Mouse (Mus musculus) embryonic fibroblast, embryonic 13.5 days (primary cell): ENCODE data around the gene Lsamp. TPM values are rescaled to one million over a fixed set of nuclear protein-coding genes. Genes with fewer than 3 reads are reported as not detected.

Experiments
- H3K27ac ChIP-seq: 2 replicates; pipeline ENCODE4 v1.5.1; 2012; ENCODE audit warnings: low read length, control low read depth, inconsistent platforms; ENCODE audit not compliant: insufficient read depth
- H3K4me1 ChIP-seq: 2 replicates; pipeline ENCODE4 v1.6.1; 2011; ENCODE audit warnings: low read length; ENCODE audit not compliant: control insufficient read depth, insufficient read depth
- H3K4me3 ChIP-seq: 2 replicates; pipeline ENCODE4 v1.5.1; 2011; ENCODE audit warnings: mild to moderate bottlenecking, control low read depth, low read length; ENCODE audit not compliant: insufficient read depth
- CTCF ChIP-seq: IDR thresholded peaks from 2 replicates; pipeline ENCODE4 v1.5.1; 2011; ENCODE audit warnings: mild to moderate bottlenecking, control low read depth, low read length, moderate library complexity, borderline replicate concordance; ENCODE audit not compliant: insufficient read depth
- POLR2A ChIP-seq: IDR thresholded peaks from 2 replicates; pipeline ENCODE4 v1.6.1; 2011; ENCODE audit warnings: low read depth, mild to moderate bottlenecking, control low read depth, low read length, moderate library complexity
- polyA plus RNA-seq: library from polyadenylated mRNA; stranded (reverse); fragments of >200 nt; gene quantifications from 2 replicates; pipeline ENCODE4 v1.2.4, GENCODE M21; 2011; ENCODE audit warnings: low read depth; ENCODE audit not compliant: missing spikeins, insufficient read length

The Lsamp gene
- polyA plus RNA-seq, 1 experiment = 0.40 TPM

GRCm38 (mm10) chr16:40709574-40709973 lies 725.4 kb downstream of the Lsamp start:
- no peak overlapping the region for H3K27ac ChIP-seq
- no peak overlapping the region for H3K4me3 ChIP-seq
- TF ChIP-seq POLR2A (no peak), CTCF (no peak)
- no peaks in the 10 kb centered on the region for H3K4me1 ChIP-seq

- H3K4me3 ChIP-seq = no peak overlapping the region
- TF ChIP-seq POLR2A (no peak), CTCF (no peak)
- H3K4me1 ChIP-seq = no peaks in the 10 kb centered on the region
- H3K27ac ChIP-seq = no peak overlapping the region
These were observed 725.9 kb downstream of the Lsamp start for GRCm38 (mm10) chr16:40710068-40710467.

- H3K27ac ChIP-seq = no peak overlapping the region
- TF ChIP-seq CTCF (no peak), POLR2A (no peak)
- H3K4me1 ChIP-seq = no peaks in the 10 kb centered on the region
These were observed 726.3 kb downstream of the Lsamp start for GRCm38 (mm10) chr16:40710491-40710890.

GRCm38 (mm10) chr16:40713725-40714124 lies 729.6 kb downstream of the Lsamp start:
- Histone ChIP-seq H3K4me3 (no peak overlapping the region), H3K4me1 (no peaks in the 10 kb centered on the region), H3K27ac (no peak overlapping the region)
- TF ChIP-seq POLR2A (no peak), CTCF (no peak)

More at GRCm38 (mm10) chr16:40710491-40710890, 726.3 kb downstream of the Lsamp start:
- no peak overlapping the region for H3K4me3 ChIP-seq

- Histone ChIP-seq H3K4me1 (no peaks in the 10 kb centered on the region), H3K27ac (no peak overlapping the region), H3K4me3 (no peak overlapping the region)
- TF ChIP-seq POLR2A (no peak), CTCF (no peak)
These were observed 754.9 kb downstream of the Lsamp start for GRCm38 (mm10) chr16:40739015-40739414.

- TF ChIP-seq POLR2A = no peak
- no peaks in the 10 kb centered on the region for H3K4me1 ChIP-seq
- H3K4me3 ChIP-seq = no peak overlapping the region
- no peak overlapping the region for H3K27ac ChIP-seq
These were observed 755.6 kb downstream of the Lsamp start for GRCm38 (mm10) chr16:40739771-40740170.

- Histone ChIP-seq H3K27ac (no peak overlapping the region), H3K4me1 (no peaks in the 10 kb centered on the region), H3K4me3 (no peak overlapping the region)
- TF ChIP-seq POLR2A (no peak), CTCF (no peak)
These were observed 756.1 kb downstream of the Lsamp start for GRCm38 (mm10) chr16:40740273-40740672.

GRCm38 (mm10) chr16:40827191-40827590 lies 843.0 kb downstream of the Lsamp start:
- no peaks in the 10 kb centered on the region for H3K4me1 ChIP-seq
- no peak overlapping the region for H3K27ac ChIP-seq
- no peak for TF ChIP-seq CTCF
- TF ChIP-seq POLR2A = no peak
- H3K4me3 ChIP-seq = no peak overlapping the region

GRCm38 (mm10) chr16:40831536-40831935 lies 847.4 kb downstream of the Lsamp start:
- H3K27ac ChIP-seq = no peak overlapping the region
- H3K4me1 ChIP-seq = no peaks in the 10 kb centered on the region
- TF ChIP-seq POLR2A (no peak), CTCF (no peak)
- no peak overlapping the region for H3K4me3 ChIP-seq

GRCm38 (mm10) chr16:40841765-40842164 lies 857.6 kb downstream of the Lsamp start:
- H3K4me1 ChIP-seq = no peaks in the 10 kb centered on the region
- H3K27ac ChIP-seq = no peak overlapping the region
- no peak for TF ChIP-seq POLR2A
- no peak for TF ChIP-seq CTCF
- H3K4me3 ChIP-seq = no peak overlapping the region

GRCm38 (mm10) chr16:40866733-40867132 lies 882.6 kb downstream of the Lsamp start:
- no peaks in the 10 kb centered on the region for H3K4me1 ChIP-seq
- TF ChIP-seq POLR2A (no peak), CTCF (no peak)
- no peak overlapping the region for H3K4me3 ChIP-seq
- H3K27ac ChIP-seq = no peak overlapping the region
